Mouse (Mus musculus) embryonic facial prominence, embryonic 14.5 days (tissue): ENCODE measurements around the gene Kdm1a. TPM values are rescaled to one million over a fixed set of nuclear protein-coding genes. Genes with fewer than 3 reads are reported as not detected.

ENCODE experiments used
- ATAC-seq: fragments of 200-750 bp; cut with Nextera tagmentation; 2 replicates; pipeline ENCODE4 v1.8.0; 2017; ENCODE audit warnings: low read depth, moderate number of reproducible peaks, moderate TSS enrichment
- DNase-seq: peaks from one replicate; pipeline ENCODE4 v3.0.0-alpha.2; 2015; ENCODE audit warnings: low spot score
- H3K27ac ChIP-seq: fragments of 300-500 bp; sonication (generic); replicated peaks from 2 replicates; pipeline ENCODE4 v1.5.1; 2014; ENCODE audit warnings: low read depth, mild to moderate bottlenecking, low read length, moderate library complexity
- H3K27me3 ChIP-seq: fragments of 300-500 bp; sonication (generic); replicated peaks from 2 replicates; pipeline ENCODE4 v1.6.1; 2014; ENCODE audit warnings: low read length; ENCODE audit not compliant: control insufficient read depth, insufficient read depth
- H3K36me3 ChIP-seq: fragments of 300-500 bp; sonication (generic); 2 replicates; pipeline ENCODE4 v1.6.1; 2014; ENCODE audit warnings: low read length, mixed read lengths; ENCODE audit not compliant: control insufficient read depth, insufficient read depth
- H3K4me1 ChIP-seq: fragments of 300-500 bp; sonication (generic); 2 replicates; pipeline ENCODE4 v1.6.1; 2014; ENCODE audit warnings: antibody characterized with exemption, low read length; ENCODE audit not compliant: control insufficient read depth, insufficient read depth
- H3K4me2 ChIP-seq: fragments of 300-500 bp; sonication (generic); 2 replicates; pipeline ENCODE4 v1.6.1; 2014; ENCODE audit warnings: low read depth, mild to moderate bottlenecking, low read length, moderate library complexity, mixed read lengths
- H3K4me3 ChIP-seq: fragments of 300-500 bp; sonication (generic); 2 replicates; pipeline ENCODE4 v1.5.1; 2014; ENCODE audit warnings: low read depth, mild to moderate bottlenecking, low read length
- H3K9ac ChIP-seq: fragments of 300-500 bp; sonication (generic); 2 replicates; pipeline ENCODE4 v1.6.1; 2014; ENCODE audit warnings: low read depth, mild to moderate bottlenecking, low read length, moderate library complexity, mixed read lengths
- H3K9me3 ChIP-seq: fragments of 300-500 bp; sonication (generic); 2 replicates; pipeline ENCODE4 v1.6.1; 2016; ENCODE audit warnings: low read length; ENCODE audit not compliant: control insufficient read depth
- WGBS: fragments of 180-500 bp; shearing (Covaris S2); extraction: QIAGEN DNeasy Blood & Tissue Kit; methylation state at CpG from one replicate; pipeline ENCODE4 v1.1.7; 2014; 5-methylcytosine and 5-hydroxymethylcytosine counted together
- microRNA-seq: library from miRNA; unstranded; fragments of <30 nt; microRNA quantifications from one replicate; pipeline ENCODE4, GENCODE M21; 2016; ENCODE audit warnings: borderline number of aligned reads
- polyA plus RNA-seq: library from polyadenylated mRNA; unstranded; fragments of >200 nt; fragmentation: Nextera tagmentation; extraction: Ambion mirVana; gene quantifications from 2 replicates; pipeline ENCODE4 v1.2.1, GENCODE M21; 2014

The Kdm1a gene
- polyA plus RNA-seq, 1 experiment from 2014 or later, result 48.6 TPM

GRCm38 (mm10) chr4:136509857-136510256, 92.7 kb downstream of the Kdm1a start:
- H3K4me3 ChIP-seq, result no peak overlapping the region
- H3K9ac ChIP-seq, result no peak overlapping the region
- no peak for ATAC-seq
- no peaks in the 10 kb centered on the region for H3K27me3 ChIP-seq
- H3K9me3 ChIP-seq, result no peaks in the 10 kb centered on the region
- H3K36me3 ChIP-seq, result no peaks in the 10 kb centered on the region
- no peak overlapping the region for H3K4me2 ChIP-seq
- H3K4me1 ChIP-seq, result peaks cover 16% of the 10 kb centered on the region; the same call in 1 of the 2 replicates
- no peak for DNase-seq
- 55% methylated on average over 1 of the region's 1 CpGs for WGBS
- no peak overlapping the region for H3K27ac ChIP-seq

- H3K27ac ChIP-seq, result no peak overlapping the region
- no peak overlapping the region for H3K4me3 ChIP-seq
- DNase-seq (no peak), ATAC-seq (no peak)
- H3K4me2 ChIP-seq, result no peak overlapping the region
- 56% methylated on average over 2 of the region's 2 CpGs for WGBS
- no peaks in the 10 kb centered on the region for H3K27me3 ChIP-seq
- H3K36me3 ChIP-seq, result no peaks in the 10 kb centered on the region
- H3K4me1 ChIP-seq, result 0 out of 2 replicates have a peak, but pooled peaks cover under 1% of the 10 kb centered on the region
- no peak overlapping the region for H3K9ac ChIP-seq
- no peaks in the 10 kb centered on the region for H3K9me3 ChIP-seq
Observed at GRCm38 (mm10) chr4:136505426-136506215, 96.9 kb downstream of the Kdm1a start.

Small RNAs within 50 kb of the gene (microRNA-seq; reads per million reads assigned to microRNA genes)
- not detected for gene Gm22180

Other genes starting within 250 kb of the Kdm1a start
- 1.2 and 1.4 TPM in 2 replicates for gene Htr1d, start 179.2 kb downstream of the Kdm1a start, polyA plus RNA-seq
- 0.42 TPM in 2 replicates for gene 6030445D17Rik, start 140.5 kb downstream of the Kdm1a start, polyA plus RNA-seq
- 83.4 and 99.5 TPM in 2 replicates for gene Luzp1, start 133.0 kb downstream of the Kdm1a start, polyA plus RNA-seq
- not detected in 2 replicates for gene Tex46, start 7.7 kb upstream of the Kdm1a start, polyA plus RNA-seq
- gene Lactbl1, start 19.9 kb upstream of the Kdm1a start, polyA plus RNA-seq, result not detected in 2 replicates
- gene Ephb2, start 233.3 kb upstream of the Kdm1a start, polyA plus RNA-seq, result 14.8 and 14.9 TPM in 2 replicates